8 mouse cellular contexts compared by ENCODE assay signal in genomic region chr2:153071491-153072184, GRCm38 (mm10). TPM values are rescaled to one million over a fixed set of nuclear protein-coding genes. Genes with fewer than 3 reads are reported as not detected.
DNase-seq lines count a peak whose midpoint lies in the region; ATAC-seq and TF ChIP-seq lines count a peak whose summit lies in the region.

No protein-coding gene starts in this region.

- no peak for TF ChIP-seq POLR2A in small intestine, adult 2 months (IDR thresholded peaks at IDR 0.05; ENCODE audit: low read depth, low read length)

- H3K4me2 ChIP-seq in embryonic facial prominence, embryonic 14.5 days (ENCODE audit: low read depth, low read length) = peak overlapping the region; percentile 58
- peak overlapping the region; percentile 66 for H3K4me2 ChIP-seq in intestine, embryonic 15.5 days (replicated peaks)
- H3K4me2 ChIP-seq in liver, postnatal 0 days (ENCODE audit: low read depth, low read length) = peak overlapping the region; percentile 36

- H3K9me3 ChIP-seq in embryonic facial prominence, embryonic 14.5 days (ENCODE audit: control insufficient read depth, low read length) = no peaks in the 10 kb centered on the region
- H3K9me3 ChIP-seq in intestine, embryonic 15.5 days = no peaks in the 10 kb centered on the region
- no peaks in the 10 kb centered on the region for H3K9me3 ChIP-seq in liver, postnatal 0 days (ENCODE audit: low read length)

- no peaks in the 10 kb centered on the region for H3K36me3 ChIP-seq in embryonic facial prominence, embryonic 14.5 days (ENCODE audit: control insufficient read depth, insufficient read depth, low read length)
- no peaks in the 10 kb centered on the region for H3K36me3 ChIP-seq in intestine, embryonic 15.5 days
- H3K36me3 ChIP-seq in liver, postnatal 0 days (replicated peaks; ENCODE audit: insufficient read depth, low read length) = no peaks in the 10 kb centered on the region
- no peaks in the 10 kb centered on the region for H3K36me3 ChIP-seq in small intestine, adult 2 months (ENCODE audit: control insufficient read depth, insufficient read depth, low read length)

- H3K27ac ChIP-seq in embryonic facial prominence, embryonic 14.5 days (replicated peaks; ENCODE audit: low read depth, low read length) = no peak overlapping the region
- H3K27ac ChIP-seq in intestine, embryonic 15.5 days = no peak overlapping the region
- H3K27ac ChIP-seq in liver, postnatal 0 days (ENCODE audit: low read depth) = no peak overlapping the region
- H3K27ac ChIP-seq in small intestine, adult 2 months (ENCODE audit: insufficient read depth, low read depth, low read length) = no peak overlapping the region

- peak overlapping the region; percentile 58 for H3K9ac ChIP-seq in embryonic facial prominence, embryonic 14.5 days (ENCODE audit: low read depth, low read length)
- peak overlapping the region; percentile 42 for H3K9ac ChIP-seq in intestine, embryonic 15.5 days
- no peak overlapping the region for H3K9ac ChIP-seq in liver, postnatal 0 days (replicated peaks)

- TF ChIP-seq EP300 in liver, postnatal 0 days (IDR thresholded peaks at IDR 0.05; ENCODE audit: low read depth) = no peak

- peak overlapping the region; percentile 37 for H3K4me3 ChIP-seq in embryonic facial prominence, embryonic 14.5 days (ENCODE audit: low read depth, low read length)
- H3K4me3 ChIP-seq in intestine, embryonic 15.5 days (replicated peaks) = peak overlapping the region; percentile 31
- no peak overlapping the region for H3K4me3 ChIP-seq in liver, postnatal 0 days (ENCODE audit: low read depth, low read length)
- H3K4me3 ChIP-seq in small intestine, adult 2 months (ENCODE audit: low read depth, low read length) = no peak overlapping the region; the same call in 1 of the 2 replicates

- no peaks in the 10 kb centered on the region; the same call in 1 of the 2 replicates for H3K4me1 ChIP-seq in embryonic facial prominence, embryonic 14.5 days (ENCODE audit: control insufficient read depth, insufficient read depth, low read length)
- peaks cover 7% of the 10 kb centered on the region for H3K4me1 ChIP-seq in intestine, embryonic 15.5 days (replicated peaks)
- H3K4me1 ChIP-seq in liver, postnatal 0 days (ENCODE audit: insufficient read depth) = 0 out of 2 replicates have a peak, but pooled peaks cover 3% of the 10 kb centered on the region
- H3K4me1 ChIP-seq in small intestine, adult 2 months (ENCODE audit: control insufficient read depth, insufficient read depth, insufficient read length, low read length) = peaks cover 6% of the 10 kb centered on the region

- DNase-seq in layer of hippocampus, adult 11-12 months (ENCODE audit: low spot score) = peak; percentile 46
- DNase-seq in layer of hippocampus, adult 9-10 months (ENCODE audit: low spot score) = no peak
- DNase-seq in embryonic facial prominence, embryonic 14.5 days (ENCODE audit: low spot score) = peak; percentile 51
- no peak for DNase-seq in liver, postnatal 0 days
- DNase-seq in B cell, adult 2 months = no peak

- peaks cover 65% of the 10 kb centered on the region for H3K27me3 ChIP-seq in embryonic facial prominence, embryonic 14.5 days (replicated peaks; ENCODE audit: control insufficient read depth, insufficient read depth, low read length)
- peaks cover 67% of the 10 kb centered on the region for H3K27me3 ChIP-seq in intestine, embryonic 15.5 days (replicated peaks)
- peaks cover 13% of the 10 kb centered on the region; the same call in 1 of the 2 replicates for H3K27me3 ChIP-seq in liver, postnatal 0 days (ENCODE audit: insufficient read depth, low read length)
- peaks cover 13% of the 10 kb centered on the region for H3K27me3 ChIP-seq in small intestine, adult 2 months (ENCODE audit: control insufficient read depth, insufficient read depth, low read length)

- peak; percentile 67; the same call in 1 of the 2 replicates for ATAC-seq in embryonic facial prominence, embryonic 14.5 days (ENCODE audit: low read depth)
- peak; percentile 31; the same call in 1 of the 2 replicates for ATAC-seq in intestine, embryonic 15.5 days
- no peak for ATAC-seq in liver, postnatal 0 days
- no peak for ATAC-seq in megakaryocyte, adult 5-6 weeks (ENCODE audit: poor library complexity, severe bottlenecking)

- no peak for TF ChIP-seq CTCF in liver, postnatal 0 days (IDR thresholded peaks at IDR 0.05; ENCODE audit: low read depth)
- TF ChIP-seq CTCF in small intestine, adult 2 months (IDR thresholded peaks at IDR 0.05; ENCODE audit: extremely low read depth, insufficient read length, insufficient replicate concordance, low read depth, low read length) = 0 out of 2 replicates have a peak, but pooled peaks have one; percentile 3

- 20% methylated on average over 29 of the region's 67 CpGs for WGBS in embryonic facial prominence, embryonic 14.5 days
- WGBS in intestine, embryonic 15.5 days = 9% methylated on average over 67 of the region's 67 CpGs
- WGBS in liver, postnatal 0 days (ENCODE audit: insufficient replicate concordance) = 64% methylated on average over 62 of the region's 67 CpGs
- 31% methylated on average over 67 of the region's 67 CpGs for WGBS in small intestine, adult 2 months

RNA-seq across cellular contexts. Expression of gene Ccm2l, which starts 5.9 kb away (rescaled TPM):
- 2.7 and 2.9 TPM in 2 replicates for polyA plus RNA-seq in embryonic facial prominence, embryonic 14.5 days (2014; fragmentation: Nextera tagmentation; extraction: Ambion mirVana)
- 1.5 and 2.0 TPM in 2 replicates for polyA plus RNA-seq in intestine, embryonic 15.5 days (2015; fragmentation: Nextera tagmentation; extraction: Ambion mirVana)
- 0.89 and 1.1 TPM in 2 replicates for polyA plus RNA-seq in liver, postnatal 0 days (2015; fragmentation: Nextera tagmentation; extraction: Ambion mirVana)
- polyA plus RNA-seq in small intestine, adult 2 months (2012; rRNA removed) = 6.9 and 9.2 TPM in 2 replicates
- total RNA-seq in megakaryocyte, adult 5-6 weeks (2015) = 0.59 TPM in 1 of 2 replicates, not detected in the other
- 0.22 TPM in 1 of 2 replicates, not detected in the other for total RNA-seq in megakaryocyte, adult 5-6 weeks (2017)

RNA-seq across cellular contexts. Expression of gene Hck, which starts 36.6 kb away (rescaled TPM):
- polyA plus RNA-seq in embryonic facial prominence, embryonic 14.5 days (2014; fragmentation: Nextera tagmentation; extraction: Ambion mirVana) = 11.6 and 12.1 TPM in 2 replicates
- 5.7 and 6.2 TPM in 2 replicates for polyA plus RNA-seq in intestine, embryonic 15.5 days (2015; fragmentation: Nextera tagmentation; extraction: Ambion mirVana)
- polyA plus RNA-seq in liver, postnatal 0 days (2015; fragmentation: Nextera tagmentation; extraction: Ambion mirVana) = 13.3 and 14.0 TPM in 2 replicates
- 16.8 and 31.9 TPM in 2 replicates for polyA plus RNA-seq in small intestine, adult 2 months (2012; rRNA removed)
- total RNA-seq in megakaryocyte, adult 5-6 weeks (2015) = 207 and 212 TPM in 2 replicates
- total RNA-seq in megakaryocyte, adult 5-6 weeks (2017) = 279 and 282 TPM in 2 replicates

RNA-seq across cellular contexts. Expression of gene Xkr7, which starts 40.0 kb away (rescaled TPM):
- polyA plus RNA-seq in embryonic facial prominence, embryonic 14.5 days (2014; fragmentation: Nextera tagmentation; extraction: Ambion mirVana) = 0.06 and 0.07 TPM in 2 replicates
- 0.10 TPM in 2 replicates for polyA plus RNA-seq in intestine, embryonic 15.5 days (2015; fragmentation: Nextera tagmentation; extraction: Ambion mirVana)
- not detected in 2 replicates for polyA plus RNA-seq in liver, postnatal 0 days (2015; fragmentation: Nextera tagmentation; extraction: Ambion mirVana)
- polyA plus RNA-seq in small intestine, adult 2 months (2012; rRNA removed) = 0.09 and 0.15 TPM in 2 replicates
- total RNA-seq in megakaryocyte, adult 5-6 weeks (2015) = not detected in 2 replicates
- not detected in 2 replicates for total RNA-seq in megakaryocyte, adult 5-6 weeks (2017)

RNA-seq across cellular contexts. Expression of gene Pdrg1, which starts 56.4 kb away (rescaled TPM):
- 88.8 and 91.4 TPM in 2 replicates for polyA plus RNA-seq in embryonic facial prominence, embryonic 14.5 days (2014; fragmentation: Nextera tagmentation; extraction: Ambion mirVana)
- polyA plus RNA-seq in intestine, embryonic 15.5 days (2015; fragmentation: Nextera tagmentation; extraction: Ambion mirVana) = 90.2 and 96.2 TPM in 2 replicates
- polyA plus RNA-seq in liver, postnatal 0 days (2015; fragmentation: Nextera tagmentation; extraction: Ambion mirVana) = 26.0 and 26.2 TPM in 2 replicates
- 11.0 and 18.4 TPM in 2 replicates for polyA plus RNA-seq in small intestine, adult 2 months (2012; rRNA removed)
- total RNA-seq in megakaryocyte, adult 5-6 weeks (2015) = 34.0 and 38.6 TPM in 2 replicates
- total RNA-seq in megakaryocyte, adult 5-6 weeks (2017) = 80.2 and 129 TPM in 2 replicates

Comparison
In these comparisons a context has a peak if more than half of its experiments do, and no peak if none do; other contexts are left out.
1. DNase-seq: peak in layer of hippocampus, adult 11-12 months (single experiment) and embryonic facial prominence, embryonic 14.5 days (single experiment); none in layer of hippocampus, adult 9-10 months (single experiment), liver, postnatal 0 days (single experiment) and B cell, adult 2 months (0 of 2).
2. ATAC-seq: peak in embryonic facial prominence, embryonic 14.5 days (single experiment) and intestine, embryonic 15.5 days (single experiment); none in liver, postnatal 0 days (single experiment) and megakaryocyte, adult 5-6 weeks (single experiment).
3. H3K4me3 ChIP-seq: peak in embryonic facial prominence, embryonic 14.5 days (single experiment) and intestine, embryonic 15.5 days (single experiment); none in liver, postnatal 0 days (single experiment) and small intestine, adult 2 months (single experiment).
4. Peak in every context shown above with its lines, with median percentiles within 50 percentile points of each other: H3K4me2 ChIP-seq.